Mouse (Mus musculus): ENCODE results near the gene Ceacam16.

The Ceacam16 gene

DNA sequence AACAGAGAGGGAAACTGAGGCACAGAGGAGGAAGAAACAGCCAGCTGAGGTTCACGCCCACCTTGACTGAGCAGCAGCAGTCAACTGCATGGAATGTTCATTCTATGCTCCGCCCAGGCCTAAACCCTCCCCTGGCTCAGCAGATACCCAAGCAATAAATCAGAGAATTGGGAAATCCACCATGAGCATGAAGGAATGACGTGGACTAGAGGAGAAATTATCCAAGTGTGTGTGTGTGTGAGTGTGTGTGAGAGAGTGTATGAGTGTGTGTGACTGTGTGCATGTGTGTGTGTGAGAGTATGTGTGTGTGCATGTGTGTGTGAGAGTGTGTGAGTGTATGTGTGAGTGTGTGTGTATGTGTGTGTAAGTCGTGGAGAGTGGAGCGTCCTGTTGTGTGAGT, 42.7 kb downstream of the Ceacam16 start:
- peak; percentile 73 to 87 for DNase-seq (ENCODE audit: inconsistent age in 2 of 2, low spot score in 1 of 2)

GRCm38 (mm10) chr7:19817382-19818105, 43.6 kb downstream of the Ceacam16 start:
- DNase-seq (ENCODE audit: inconsistent age in 2 of 2, low spot score in 1 of 2): peak; percentile 61 to 73

DNA sequence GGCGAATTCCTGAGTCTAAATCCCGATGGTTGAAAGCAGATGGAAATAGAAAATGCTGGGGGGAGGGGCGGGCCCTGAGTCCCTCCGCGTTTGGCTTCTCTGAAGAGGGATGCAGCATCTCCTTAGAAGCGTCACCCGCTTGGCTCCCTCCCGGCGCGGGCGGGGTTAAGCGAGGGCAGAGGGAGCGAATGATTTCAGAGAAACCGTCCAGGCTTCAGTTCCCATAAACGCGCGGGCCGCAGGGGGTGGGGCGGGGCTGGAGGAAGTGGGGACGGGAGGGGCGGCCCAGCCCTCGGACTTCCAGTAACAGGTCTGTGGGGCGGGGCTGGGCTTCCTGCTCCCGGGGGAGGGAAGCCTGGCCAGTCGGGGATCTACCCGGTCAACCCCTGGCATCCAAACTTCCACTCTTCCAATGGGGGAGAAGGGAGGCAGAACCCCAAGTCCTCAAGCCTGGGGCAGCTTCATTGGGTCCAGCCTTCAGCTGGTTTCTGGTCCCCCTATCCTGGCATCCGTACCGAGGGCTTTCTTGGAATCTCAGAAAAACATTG, 44.8 kb downstream of the Ceacam16 start:
- DNase-seq (ENCODE audit: inconsistent age in 2 of 2, low spot score in 1 of 2): peak; percentile 86 to 96

GRCm38 (mm10) chr7:19815296-19816223, 45.5 kb downstream of the Ceacam16 start:
- no peak for DNase-seq (ENCODE audit: inconsistent age in 2 of 2, low spot score in 1 of 2)

DNA sequence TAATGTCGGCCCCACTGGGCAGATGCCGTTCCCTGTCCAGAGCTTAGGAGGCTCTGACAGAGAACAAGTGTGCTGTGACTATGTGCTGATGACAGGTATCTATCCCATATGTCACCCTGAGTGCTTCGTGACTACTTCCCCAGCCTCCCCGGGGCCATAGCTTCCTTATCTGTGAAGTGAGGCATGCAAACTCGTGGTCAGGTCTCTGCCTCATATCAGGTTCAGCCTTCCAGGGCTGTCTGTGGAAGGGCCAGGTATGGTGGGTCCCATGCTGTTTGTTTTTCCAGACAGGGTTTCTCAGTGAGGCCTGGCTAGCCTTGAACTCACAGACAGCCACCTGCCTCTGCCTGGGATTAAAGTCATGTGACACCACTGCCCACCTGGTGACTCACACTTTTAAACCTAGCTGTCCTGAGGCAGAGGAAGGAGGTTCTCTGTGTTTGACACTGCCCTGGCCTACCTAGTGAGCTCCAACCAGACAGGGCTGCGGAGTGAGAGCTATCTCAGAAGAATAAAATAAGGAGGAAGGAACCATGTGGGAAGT, 47.4 kb downstream of the Ceacam16 start:
- no peak for DNase-seq (ENCODE audit: inconsistent age in 2 of 2, low spot score in 1 of 2)

DNA sequence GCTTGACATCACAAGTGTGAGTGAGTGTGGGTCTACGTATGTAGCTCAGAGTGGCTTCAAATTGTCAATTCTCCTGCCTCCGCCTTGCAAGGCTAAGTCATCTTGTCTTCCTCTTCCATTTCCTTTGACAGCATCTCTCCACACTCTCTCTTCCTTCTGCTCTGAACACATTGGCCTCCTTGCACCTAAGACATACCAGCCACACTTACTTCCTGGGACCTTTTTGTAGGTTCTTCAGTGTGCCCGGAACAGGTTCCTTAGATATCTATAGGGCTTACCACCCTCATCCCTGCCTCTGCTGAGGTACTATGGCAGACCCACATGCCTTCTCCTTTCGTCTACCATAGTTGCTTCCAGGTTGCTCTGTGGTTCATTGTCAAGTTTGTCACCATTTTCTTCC, 47.9 kb downstream of the Ceacam16 start:
- DNase-seq (ENCODE audit: inconsistent age in 2 of 2, low spot score in 1 of 2): no peak

GRCm38 (mm10) chr7:19811114-19811513, 50.0 kb downstream of the Ceacam16 start:
- peak; percentile 43 to 70 for DNase-seq (ENCODE audit: inconsistent age in 2 of 2, low spot score in 1 of 2)

DNA sequence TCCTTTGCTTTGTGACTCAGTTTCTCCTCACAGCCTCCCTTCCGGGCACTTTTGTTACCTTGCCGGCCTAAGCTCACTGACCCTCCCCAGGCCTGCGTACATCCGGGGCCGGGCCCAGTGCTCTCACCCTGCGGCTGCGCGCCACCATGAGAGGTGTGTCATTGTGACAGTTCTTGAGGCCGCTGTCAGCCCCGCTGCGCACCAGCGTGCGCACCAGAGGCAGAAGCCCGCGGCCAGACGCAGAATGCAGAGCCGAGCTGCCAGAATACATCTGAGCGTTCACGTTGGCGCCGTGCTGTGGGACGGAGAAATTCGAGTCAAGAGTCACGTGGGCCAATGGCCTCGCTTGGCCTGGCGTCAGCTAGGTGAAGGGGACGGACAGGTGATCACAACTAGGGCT, 51.7 kb downstream of the Ceacam16 start:
- DNase-seq (ENCODE audit: inconsistent age in 2 of 2, low spot score in 1 of 2): peak; percentile 57 to 79

DNA sequence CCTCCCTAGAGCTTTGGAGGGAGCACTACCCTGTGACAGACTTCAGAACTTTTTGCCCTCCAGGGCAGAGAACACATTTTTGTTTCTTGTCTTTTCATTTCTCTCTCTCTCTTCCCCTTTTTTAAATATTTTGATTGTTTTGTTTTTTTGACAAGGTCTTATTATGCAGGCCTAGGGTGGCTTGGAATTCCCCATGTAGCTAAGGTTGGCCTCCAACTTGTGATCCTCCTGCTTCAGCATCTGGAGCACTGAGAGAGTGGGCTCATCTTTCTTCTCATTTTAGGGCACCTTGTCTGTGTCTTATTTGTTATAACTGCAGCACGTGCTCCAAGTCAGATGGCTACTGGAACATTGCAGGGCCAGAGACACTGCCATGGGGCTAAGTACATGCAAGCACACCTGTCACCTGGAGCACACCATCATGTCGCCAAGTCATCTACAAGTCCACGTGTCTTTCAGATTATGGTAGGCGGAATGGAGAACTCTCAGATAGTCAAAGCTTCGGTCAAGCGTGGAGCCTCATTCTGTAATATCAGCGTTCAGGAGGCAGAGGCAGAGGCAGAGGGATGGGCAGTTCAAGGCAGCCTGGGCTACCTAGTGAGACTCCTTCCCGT, 54.6 kb downstream of the Ceacam16 start:
- no peak for DNase-seq (ENCODE audit: inconsistent age in 2 of 2, low spot score in 1 of 2)

DNA sequence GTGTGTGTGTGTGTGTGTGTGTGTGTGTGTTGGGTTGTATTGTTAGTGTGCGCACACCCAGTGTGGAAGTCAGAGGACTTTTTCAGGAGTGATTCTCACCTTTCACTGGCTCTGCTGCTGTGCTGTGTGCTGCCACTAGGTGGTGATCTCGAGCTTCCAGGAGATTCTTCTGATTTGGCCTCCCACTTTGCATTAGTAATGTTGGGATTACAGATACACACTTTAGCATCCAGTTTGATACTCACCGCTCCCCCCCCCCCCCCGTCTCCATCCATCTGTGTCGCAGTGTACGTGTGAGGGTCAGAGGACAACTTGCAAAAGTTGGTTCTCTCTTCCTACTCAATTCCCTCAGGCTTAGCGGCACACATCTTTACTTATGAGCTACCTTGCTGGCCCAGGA, 58.1 kb downstream of the Ceacam16 start:
- DNase-seq (ENCODE audit: inconsistent age in 2 of 2, low spot score in 1 of 2): peak; percentile 69 to 93
